Mouse (Mus musculus) neural tube, embryonic 11.5 days (tissue): ENCODE measurements around the gene Cldn12. TPM values are rescaled to one million over a fixed set of nuclear protein-coding genes. Genes with fewer than 3 reads are reported as not detected.

ENCODE experiments used
- ATAC-seq: fragments of 200-750 bp; cut with Nextera tagmentation; 2 replicates; pipeline ENCODE4 v1.8.0; 2017; ENCODE audit warnings: moderate number of reproducible peaks, mild to moderate bottlenecking, moderate TSS enrichment, moderate library complexity; ENCODE audit not compliant: insufficient read depth, low FRiP score, low TSS enrichment
- DNase-seq: peaks from one replicate; pipeline ENCODE4 v3.0.0-alpha.2; 2015; ENCODE audit warnings: low spot score
- H3K27ac ChIP-seq: fragments of 300-500 bp; sonication (generic); 2 replicates; pipeline ENCODE4 v1.5.1; 2014; ENCODE audit warnings: low read depth, mild to moderate bottlenecking, low read length
- H3K27me3 ChIP-seq: fragments of 300-500 bp; sonication (generic); 2 replicates; pipeline ENCODE4 v1.6.1; 2014; ENCODE audit warnings: mild to moderate bottlenecking, low read length, mixed read lengths; ENCODE audit not compliant: control insufficient read depth, insufficient read depth
- H3K36me3 ChIP-seq: fragments of 300-500 bp; sonication (generic); 2 replicates; pipeline ENCODE4 v1.6.1; 2014; ENCODE audit warnings: mild to moderate bottlenecking, low read length, moderate library complexity, mixed read lengths; ENCODE audit not compliant: control insufficient read depth, insufficient read depth
- H3K4me1 ChIP-seq: fragments of 300-500 bp; sonication (generic); 2 replicates; pipeline ENCODE4 v1.6.1; 2014; ENCODE audit warnings: low read length, mixed read lengths; ENCODE audit not compliant: control insufficient read depth, insufficient read depth
- H3K4me2 ChIP-seq: fragments of 300-500 bp; sonication (generic); 2 replicates; pipeline ENCODE4 v1.6.1; 2014; ENCODE audit warnings: low read depth, mild to moderate bottlenecking, moderate library complexity
- H3K4me3 ChIP-seq: fragments of 300-500 bp; sonication (generic); 2 replicates; pipeline ENCODE4 v1.5.1; 2014; ENCODE audit warnings: low read depth, low read length
- H3K9ac ChIP-seq: fragments of 300-500 bp; sonication (generic); 2 replicates; pipeline ENCODE4 v1.6.1; 2014; ENCODE audit warnings: mild to moderate bottlenecking, low read length
- H3K9me3 ChIP-seq: fragments of 300-500 bp; sonication (generic); 2 replicates; pipeline ENCODE4 v1.6.1; 2016; ENCODE audit warnings: low read length; ENCODE audit not compliant: control insufficient read depth
- WGBS: fragments of 180-500 bp; shearing (Covaris S2); extraction: QIAGEN DNeasy Blood & Tissue Kit; methylation state at CpG from one replicate; pipeline ENCODE4 v1.1.7; 2014; 5-methylcytosine and 5-hydroxymethylcytosine counted together
- polyA plus RNA-seq: library from polyadenylated mRNA; unstranded; fragments of >200 nt; fragmentation: Nextera tagmentation; extraction: Ambion mirVana; gene quantifications from 2 replicates; pipeline ENCODE4 v1.2.1, GENCODE M21; 2014

Cldn12 gene
- polyA plus RNA-seq, 1 experiment from 2014 or later = 40.0 TPM

DNA sequence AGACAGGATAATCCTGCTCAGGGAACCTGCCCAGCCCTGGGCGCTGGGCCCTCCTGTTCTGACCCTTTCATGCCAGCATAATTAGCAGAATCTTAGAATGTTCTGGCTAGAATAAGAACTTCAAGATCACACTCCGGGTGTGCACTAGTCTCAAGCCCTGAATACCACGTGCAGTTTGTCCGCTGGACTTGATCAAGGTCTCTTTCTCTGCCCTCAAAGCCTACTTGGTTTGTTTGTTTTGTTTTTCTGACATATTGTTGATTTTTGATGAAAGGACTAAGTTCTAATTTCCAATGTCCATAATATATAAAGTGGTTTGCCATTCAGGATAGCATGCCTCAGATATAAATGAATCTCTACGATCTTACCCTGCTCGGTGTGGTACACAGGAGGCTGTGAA lies 35.7 kb downstream of the Cldn12 start, which contains the start of gene 1700015F17Rik:
TSS of gene 1700015F17Rik (minus strand) at position 101 of the 400 bp plus-strand sequence.
- Histone ChIP-seq H3K27me3 (no peaks in the 10 kb centered on the region), H3K4me3 (no peak within 1 kb of the TSS), H3K36me3 (no peaks in the 10 kb centered on the region), H3K9ac (no peak within 1 kb of the TSS), H3K27ac (no peak within 1 kb of the TSS), H3K4me1 (no peaks in the 10 kb centered on the region), H3K9me3 (no peaks in the 10 kb centered on the region), H3K4me2 (no peak within 1 kb of the TSS)
- no peak for ATAC-seq
- no peak for DNase-seq
- 96% methylated on average over 6 of the region's 6 CpGs for WGBS

GRCm38 (mm10) chr5:5476133-5476532 lies 38.6 kb downstream of the Cldn12 start:
- Histone ChIP-seq H3K27ac (no peak overlapping the region), H3K9me3 (no peaks in the 10 kb centered on the region), H3K36me3 (no peaks in the 10 kb centered on the region), H3K4me1 (no peaks in the 10 kb centered on the region), H3K27me3 (no peaks in the 10 kb centered on the region), H3K4me2 (no peak overlapping the region), H3K9ac (no peak overlapping the region), H3K4me3 (no peak overlapping the region)
- ATAC-seq (no peak), DNase-seq (no peak)
- WGBS = 90% methylated on average over 4 of the region's 4 CpGs

DNA sequence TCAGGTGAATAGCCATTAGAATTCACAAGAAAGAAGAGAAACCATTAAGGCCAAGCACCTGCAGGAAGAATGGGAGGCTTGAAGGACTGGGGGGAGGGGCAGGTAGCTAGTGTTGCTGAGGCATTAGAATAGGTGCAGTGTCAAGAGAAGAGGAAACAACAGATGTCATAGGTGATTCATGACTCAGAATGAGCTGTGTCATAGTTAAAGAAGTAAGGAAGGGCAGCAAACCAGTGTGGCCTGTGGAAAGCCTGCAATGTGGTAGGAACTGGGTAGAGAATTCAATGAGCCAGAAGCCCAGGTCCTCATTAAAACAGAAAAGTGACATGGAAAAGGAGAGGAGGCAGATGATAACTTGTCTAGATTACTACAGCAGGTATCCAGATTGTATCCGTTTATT lies 49.5 kb downstream of the Cldn12 start:
- Histone ChIP-seq H3K9ac (no peak overlapping the region), H3K4me3 (no peak overlapping the region), H3K4me1 (no peaks in the 10 kb centered on the region), H3K36me3 (no peaks in the 10 kb centered on the region), H3K9me3 (no peaks in the 10 kb centered on the region), H3K4me2 (no peak overlapping the region), H3K27me3 (no peaks in the 10 kb centered on the region), H3K27ac (no peak overlapping the region)
- 84% methylated on average over 1 of the region's 1 CpGs for WGBS
- ATAC-seq (no peak), DNase-seq (no peak)

Other genes with a start within 250 kb of the Cldn12 start
- gene Cdk14, start 94.6 kb downstream of the Cldn12 start, polyA plus RNA-seq = 26.8 and 29.5 TPM in 2 replicates
- not detected in 2 replicates for gene 1700015F17Rik, start 35.8 kb downstream of the Cldn12 start, polyA plus RNA-seq
- 33.1 and 34.9 TPM in 2 replicates for gene Gtpbp10, start 44.6 kb upstream of the Cldn12 start, polyA plus RNA-seq
- 4.7 and 5.2 TPM in 2 replicates for gene Gm8773, start 58.8 kb upstream of the Cldn12 start, polyA plus RNA-seq
- 5.1 and 5.6 TPM in 2 replicates for gene Cfap69, start 149.3 kb upstream of the Cldn12 start, polyA plus RNA-seq
- gene Steap2, start 179.6 kb upstream of the Cldn12 start, polyA plus RNA-seq = 6.8 and 7.4 TPM in 2 replicates
- gene Steap1, start 234.4 kb upstream of the Cldn12 start, polyA plus RNA-seq = 5.4 TPM in 2 replicates